Mouse (Mus musculus): ENCODE measurements around the gene Gm11034.
A peak's percentile ranks its signal among the peaks of the same experiment; 100 is the strongest.

The Gm11034 gene

DNA sequence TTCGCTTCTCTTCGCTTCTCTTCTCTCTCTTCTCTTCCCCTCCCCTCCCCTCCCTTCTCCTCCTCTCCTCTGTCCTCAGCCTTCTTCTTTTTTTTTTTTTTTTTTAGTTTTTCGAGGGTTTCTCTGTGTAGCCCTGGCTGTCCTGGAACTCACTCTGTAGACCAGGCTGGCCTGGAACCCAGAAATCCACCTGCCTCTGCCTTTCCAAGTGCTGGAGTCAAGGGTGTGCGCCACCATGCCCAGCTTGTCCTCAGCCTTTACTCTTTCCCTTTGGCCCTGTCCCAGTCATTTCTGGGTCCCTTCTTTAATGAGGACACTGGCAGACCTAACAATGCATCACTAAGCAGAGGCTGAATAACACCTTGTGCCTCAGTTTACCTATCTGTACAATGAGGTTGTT lies at the start of gene Gm11034:
Gene Gm11034, minus strand, starts transcription at position 101 of the 400 bp plus-strand sequence.
- no peak for DNase-seq (ENCODE audit: low spot score)

- no peak for DNase-seq (ENCODE audit: low spot score)
These were observed 49.3 kb upstream of the Gm11034 start for GRCm38 (mm10) chr8:72262756-72263155.

DNA sequence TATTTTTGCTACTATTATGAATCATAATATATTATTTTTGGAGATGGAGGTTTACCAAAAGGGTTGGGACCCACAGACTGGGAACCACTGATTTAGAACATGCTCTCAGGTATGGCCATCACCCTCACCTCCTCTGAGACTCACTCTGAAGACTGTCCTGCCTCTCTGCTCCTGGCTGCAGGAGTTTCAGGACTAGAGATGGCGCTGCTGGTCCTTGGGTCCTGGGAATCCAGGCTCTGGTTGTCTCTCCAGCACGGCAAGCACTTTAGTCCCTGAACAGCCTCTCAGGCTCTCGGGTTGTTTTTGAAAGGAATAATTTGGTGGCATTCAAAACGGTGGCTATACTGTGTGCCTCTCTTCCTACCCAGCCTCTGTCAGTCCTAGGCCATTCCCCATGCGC lies 48.4 kb upstream of the Gm11034 start:
- DNase-seq (ENCODE audit: low spot score) = no peak

DNA sequence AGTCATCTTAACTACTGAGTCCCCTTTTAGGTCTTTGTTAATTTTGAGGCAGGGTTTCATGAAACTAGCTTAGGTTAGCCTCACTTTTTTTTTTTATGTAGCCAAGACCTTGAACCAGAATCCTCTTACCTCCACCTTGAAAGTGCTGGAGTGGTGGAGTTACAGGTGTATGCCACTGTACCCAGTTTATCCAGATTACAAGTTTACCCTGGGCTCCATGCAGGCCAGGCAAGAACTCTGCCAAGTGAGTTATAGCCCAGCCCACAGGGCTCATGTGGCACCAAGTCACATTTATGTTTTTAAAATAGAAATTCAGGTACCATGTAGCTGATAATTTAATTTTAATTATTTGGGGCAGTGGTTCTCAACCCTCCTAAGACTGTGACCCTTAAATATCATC lies 48.0 kb upstream of the Gm11034 start:
- DNase-seq (ENCODE audit: low spot score) = no peak

DNA sequence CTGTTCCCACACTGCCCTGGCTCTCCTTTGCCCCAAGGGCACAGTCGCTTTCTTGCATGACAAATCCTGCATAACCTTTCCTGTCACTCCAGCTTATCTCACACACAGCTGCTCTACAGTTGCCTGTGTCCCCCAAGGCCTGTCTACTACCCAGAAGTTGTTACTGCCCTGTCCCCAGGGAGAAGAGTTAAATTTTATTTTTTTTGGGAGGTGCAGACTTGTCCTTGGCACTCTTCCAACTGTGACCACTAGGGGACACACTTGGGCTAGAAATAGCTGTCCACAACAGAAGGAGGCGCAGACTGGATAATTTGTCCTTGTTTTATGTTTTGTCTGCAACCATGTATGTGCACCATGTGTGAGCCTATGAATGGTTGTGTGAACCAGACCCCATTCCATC lies 47.6 kb upstream of the Gm11034 start:
- peak; percentile 71 for DNase-seq (ENCODE audit: low spot score)

GRCm38 (mm10) chr8:72260585-72260984 lies 47.1 kb upstream of the Gm11034 start:
- no peak for DNase-seq (ENCODE audit: low spot score)

DNA sequence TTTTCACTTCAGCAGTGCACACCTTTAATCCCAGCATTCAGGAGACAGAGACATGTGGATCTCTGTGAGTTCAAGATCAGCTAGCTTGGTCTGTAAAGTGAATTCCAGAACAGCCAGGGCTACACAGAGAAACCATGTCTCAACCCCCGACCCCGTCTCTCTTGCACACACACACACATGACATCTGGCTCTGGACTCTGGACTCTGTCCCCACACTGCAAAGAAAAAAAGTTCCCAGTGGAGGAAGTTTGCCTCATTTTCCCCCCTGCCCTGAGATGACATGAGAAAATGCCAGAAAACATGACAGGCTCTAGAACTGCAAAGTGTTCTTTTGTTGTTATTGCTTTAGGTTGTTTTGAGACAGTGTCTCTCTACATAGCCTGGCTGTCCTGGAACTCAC lies 46.4 kb upstream of the Gm11034 start:
- DNase-seq (ENCODE audit: low spot score) = no peak

- DNase-seq (ENCODE audit: low spot score) = no peak
These were observed 44.4 kb upstream of the Gm11034 start for GRCm38 (mm10) chr8:72257902-72258238.

- peak; percentile 32 for DNase-seq (ENCODE audit: low spot score)
These were observed 43.9 kb upstream of the Gm11034 start for GRCm38 (mm10) chr8:72257171-72257901.

DNA sequence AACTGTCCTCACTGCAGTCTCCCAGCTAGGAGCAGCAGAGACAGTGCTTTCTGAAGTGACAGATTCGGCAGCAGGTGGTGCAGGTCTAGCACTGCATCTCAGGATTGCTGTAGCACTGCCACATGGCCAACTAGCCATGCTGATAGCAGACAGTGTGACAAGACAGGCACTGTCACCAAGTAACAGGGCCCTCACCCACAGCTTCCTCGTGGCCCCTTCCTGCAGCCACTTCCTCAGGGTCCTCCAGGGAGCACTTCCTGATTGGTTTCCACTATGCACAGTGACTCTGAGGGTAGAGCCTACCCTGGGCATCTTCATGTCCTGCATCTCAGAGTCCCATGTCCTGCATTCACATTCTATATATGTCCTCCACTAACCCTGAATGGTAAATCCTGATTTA lies 31.2 kb upstream of the Gm11034 start:
- DNase-seq (ENCODE audit: low spot score) = no peak

DNA sequence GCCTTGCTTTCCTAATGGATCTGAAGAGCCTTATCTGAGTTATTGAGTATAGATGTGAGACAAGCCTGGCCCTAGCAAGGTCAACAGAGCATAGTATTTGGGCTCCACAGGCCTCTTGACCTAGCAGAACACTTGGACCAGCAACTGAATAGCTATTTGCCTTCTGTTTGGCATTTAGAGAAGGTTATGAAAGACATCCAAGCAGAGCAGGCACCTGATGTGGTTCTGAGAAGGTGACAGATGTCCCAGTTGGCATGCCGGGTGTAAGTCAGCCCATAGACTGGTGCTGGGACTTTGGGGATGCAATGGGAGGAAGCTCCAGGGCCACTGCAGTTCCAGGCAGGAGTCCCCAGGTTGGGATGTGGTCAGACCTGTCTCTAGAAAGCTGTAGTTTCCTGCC lies 28.8 kb upstream of the Gm11034 start:
- no peak for DNase-seq (ENCODE audit: low spot score)

DNA sequence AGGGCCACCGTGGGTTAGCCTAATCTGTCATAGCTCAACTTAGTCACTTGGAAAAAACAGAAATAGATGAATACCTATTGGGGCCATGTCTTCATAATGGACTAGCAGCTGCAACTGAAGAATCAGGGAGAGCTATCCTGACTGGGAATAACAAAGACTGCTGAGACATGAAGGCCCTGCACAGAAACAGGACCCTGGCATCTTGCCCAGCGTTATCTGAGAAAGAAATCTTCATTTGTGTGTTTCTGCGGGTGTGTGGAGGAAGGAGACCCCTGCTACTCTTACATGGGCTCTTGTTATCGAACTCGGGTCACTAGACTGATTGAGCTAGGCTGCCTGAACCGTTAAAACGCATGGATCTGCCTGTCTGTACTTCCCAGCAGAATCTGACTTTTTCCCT lies 27.5 kb upstream of the Gm11034 start:
- no peak for DNase-seq (ENCODE audit: low spot score)

GRCm38 (mm10) chr8:72240403-72240763 lies 26.9 kb upstream of the Gm11034 start:
- DNase-seq (ENCODE audit: low spot score) = no peak

- peak; percentile 99 for DNase-seq (ENCODE audit: low spot score)
These were observed 26.3 kb upstream of the Gm11034 start, which contains the start of gene Ap1m1 for GRCm38 (mm10) chr8:72239499-72240402. TSS of gene Ap1m1 (plus strand) at chr8:72240018.

DNA sequence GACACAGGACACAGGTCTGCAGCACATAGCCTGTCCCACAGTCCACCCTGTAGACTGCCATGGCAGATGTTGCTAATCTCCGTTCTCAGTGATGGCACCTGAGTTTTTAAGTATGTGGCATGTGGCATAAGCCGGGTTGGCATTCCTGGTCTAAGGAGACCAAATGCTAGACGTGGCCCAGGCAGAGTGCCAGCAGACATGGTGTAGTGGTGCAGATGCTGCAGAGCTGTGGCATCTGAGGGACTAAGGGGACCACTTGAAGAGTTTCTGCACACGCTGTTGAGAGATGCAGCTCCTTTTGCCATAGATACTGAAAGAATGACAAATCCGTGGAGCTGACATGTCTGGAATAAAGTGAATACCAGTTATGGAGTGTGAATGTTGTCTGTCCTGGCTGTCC lies 9.2 kb upstream of the Gm11034 start:
- no peak for DNase-seq (ENCODE audit: low spot score)

DNA sequence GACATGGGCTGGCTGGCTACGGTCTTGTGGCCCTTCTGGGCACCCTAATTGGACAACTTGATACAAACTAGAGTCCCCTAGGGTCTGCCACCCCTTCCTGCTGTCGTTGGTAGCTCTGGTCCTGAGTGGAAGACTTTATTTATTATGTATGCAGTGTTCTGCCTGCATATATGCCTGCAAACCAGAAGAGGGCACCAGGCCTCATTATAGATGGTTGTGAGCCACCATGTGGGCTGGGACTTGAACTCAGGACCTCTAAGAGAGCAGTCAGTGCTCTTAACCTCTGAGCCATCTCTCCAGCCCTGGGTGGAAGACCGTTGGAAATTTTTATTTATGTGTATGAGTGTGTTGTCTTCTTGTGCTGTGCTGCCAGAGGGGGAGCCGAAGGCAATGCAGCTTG lies 7.3 kb upstream of the Gm11034 start:
- no peak for DNase-seq (ENCODE audit: low spot score)

- DNase-seq (ENCODE audit: low spot score) = peak; percentile 88
These were observed 6.3 kb upstream of the Gm11034 start, which contains the start of gene Fam32a for GRCm38 (mm10) chr8:72219541-72220363. TSS of gene Fam32a (plus strand) at chr8:72219730.

DNA sequence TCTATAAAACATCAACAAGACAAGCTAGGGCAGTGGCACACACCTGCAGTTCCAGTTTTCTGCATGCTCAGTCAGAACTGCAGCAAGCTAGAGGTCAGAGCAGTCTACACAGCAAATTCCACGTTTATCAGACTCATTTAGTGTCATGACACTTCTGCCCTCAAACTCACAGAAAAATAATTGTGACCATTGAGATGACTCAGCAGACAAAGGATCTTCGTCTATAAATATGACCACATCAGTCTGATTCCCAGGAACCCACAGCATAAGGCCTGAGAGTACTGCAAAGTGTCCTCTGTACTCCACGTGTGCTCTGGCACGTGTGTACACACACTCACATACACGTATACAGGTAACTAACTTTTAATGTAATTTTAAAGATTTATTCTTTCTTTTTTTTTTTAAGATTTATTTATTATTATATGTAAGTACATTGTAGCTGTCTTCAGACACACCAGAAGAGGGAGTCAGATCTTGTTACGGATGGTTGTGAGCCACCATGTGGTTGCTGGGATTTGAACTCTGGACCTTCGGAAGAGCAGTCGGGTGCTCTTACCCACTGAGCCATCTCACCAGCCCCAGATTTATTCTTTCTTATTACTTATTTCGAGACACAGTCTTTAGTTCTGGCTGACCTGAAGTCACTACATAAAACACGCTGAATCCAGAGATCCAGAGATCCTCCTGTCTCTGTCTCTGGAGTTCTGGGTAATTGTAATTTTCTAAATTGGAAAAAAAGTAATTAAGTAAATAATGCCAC lies 5.5 kb upstream of the Gm11034 start:
- no peak for DNase-seq (ENCODE audit: low spot score)

DNA sequence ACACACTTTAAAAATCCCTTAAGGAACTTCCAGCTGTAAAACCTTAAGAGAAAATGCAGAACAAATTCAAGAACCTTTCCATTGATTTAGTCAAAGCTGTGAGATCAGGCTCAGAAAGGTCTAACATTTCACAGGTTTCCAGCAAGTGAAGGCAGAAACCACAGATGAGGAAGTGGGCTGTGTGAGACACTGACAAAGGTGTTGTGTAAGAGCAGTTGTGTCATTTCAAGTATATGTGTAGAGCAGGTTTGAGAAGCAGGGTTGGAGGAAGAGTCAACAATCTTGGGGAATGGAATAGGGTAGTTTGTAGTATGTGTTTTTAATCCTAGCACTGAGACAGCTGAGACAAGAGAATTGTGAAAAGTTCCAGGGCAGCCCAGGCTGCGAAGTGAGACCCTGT lies 2.4 kb upstream of the Gm11034 start:
- DNase-seq (ENCODE audit: low spot score) = no peak

DNA sequence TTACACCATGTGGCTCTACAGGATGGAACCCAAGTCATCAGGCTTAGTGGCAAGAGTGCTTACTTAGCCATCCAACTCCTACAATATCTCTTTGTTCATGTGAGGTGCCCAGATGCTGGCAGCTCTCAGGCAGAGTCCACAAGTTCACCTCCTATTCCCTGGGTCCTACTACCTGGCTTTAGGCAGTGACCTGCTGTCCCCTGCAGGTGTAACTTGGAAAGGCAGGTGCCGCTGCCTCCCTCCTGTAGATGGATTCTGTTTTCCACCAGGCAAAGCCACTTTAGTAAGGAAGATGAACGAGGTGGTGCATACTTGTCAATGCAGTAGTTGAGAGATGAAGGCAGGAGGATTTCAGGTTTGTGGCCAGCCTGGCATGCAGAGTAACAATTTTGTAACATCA lies 1.6 kb upstream of the Gm11034 start:
- DNase-seq (ENCODE audit: low spot score) = no peak

- peak; percentile 29 for DNase-seq (ENCODE audit: low spot score)
These were observed 685 bp downstream of the Gm11034 start, which contains the start of gene Cib3 for GRCm38 (mm10) chr8:72212751-72213150. TSS of gene Cib3 (minus strand) at chr8:72212837.

GRCm38 (mm10) chr8:72211846-72212245 lies 1.6 kb downstream of the Gm11034 start:
- DNase-seq (ENCODE audit: low spot score) = no peak

Measured in adipocyte (in vitro differentiated cells).